Mouse (Mus musculus): ENCODE results near the gene Trim31. TPM values are rescaled to one million over a fixed set of nuclear protein-coding genes. Genes with fewer than 3 reads are reported as not detected.

The Trim31 gene
- total RNA-seq, 2 experiments from 2014 or later: not detected

DNA sequence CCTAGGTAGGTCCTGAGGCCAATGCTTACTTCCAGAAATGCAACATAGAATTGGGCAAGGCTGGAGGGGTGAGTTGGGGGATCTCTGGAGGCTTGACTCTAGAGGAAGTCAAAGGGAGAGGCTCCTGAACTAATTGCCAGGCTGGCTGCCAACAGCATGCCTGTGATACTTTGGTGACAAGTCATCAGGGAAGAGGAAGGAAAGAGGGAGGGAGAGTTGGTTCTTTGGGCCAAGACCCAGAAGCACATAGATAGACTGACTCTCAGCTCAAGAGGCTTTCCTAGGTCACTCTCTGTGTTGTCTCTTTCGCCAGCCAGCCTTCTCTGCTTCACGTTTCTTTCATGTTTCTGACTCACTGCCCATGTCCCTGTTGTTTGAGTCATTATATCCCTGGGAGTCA lies 33.9 kb downstream of the Trim31 start:
- intact Hi-C loops (cut with DNase I): no loop called here
- Histone ChIP-seq H3K4me3 (no peak overlapping the region), H3K27ac (no peak overlapping the region)
- TF ChIP-seq CTCF (IDR thresholded peaks at IDR 0.05): no peak
- DNase-seq: peak; percentile 24

DNA sequence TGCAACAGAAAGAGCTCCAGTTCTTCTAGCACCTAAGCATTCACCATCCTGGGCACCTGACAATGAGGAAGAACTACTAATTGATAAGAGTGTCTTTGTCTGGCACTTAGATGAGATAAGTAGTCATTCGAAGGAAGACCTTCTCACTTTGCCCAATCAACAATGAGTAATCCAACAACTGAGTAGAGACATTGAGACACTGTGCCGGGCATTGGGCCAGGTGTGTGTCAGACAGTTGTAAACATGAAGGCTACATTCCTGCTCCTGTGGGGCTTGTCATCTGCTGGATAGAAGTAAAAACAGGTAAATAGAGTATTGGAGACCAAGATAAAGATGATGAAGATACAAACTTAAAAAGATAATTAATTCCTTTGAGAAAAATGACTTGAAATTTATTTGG lies 40.1 kb downstream of the Trim31 start:
- DNase-seq: no peak
- H3K4me3 ChIP-seq: no peak overlapping the region
- TF ChIP-seq CTCF (IDR thresholded peaks at IDR 0.05): no peak
- H3K27ac ChIP-seq: no peak overlapping the region
- intact Hi-C loops (cut with DNase I): no loop called here

DNA sequence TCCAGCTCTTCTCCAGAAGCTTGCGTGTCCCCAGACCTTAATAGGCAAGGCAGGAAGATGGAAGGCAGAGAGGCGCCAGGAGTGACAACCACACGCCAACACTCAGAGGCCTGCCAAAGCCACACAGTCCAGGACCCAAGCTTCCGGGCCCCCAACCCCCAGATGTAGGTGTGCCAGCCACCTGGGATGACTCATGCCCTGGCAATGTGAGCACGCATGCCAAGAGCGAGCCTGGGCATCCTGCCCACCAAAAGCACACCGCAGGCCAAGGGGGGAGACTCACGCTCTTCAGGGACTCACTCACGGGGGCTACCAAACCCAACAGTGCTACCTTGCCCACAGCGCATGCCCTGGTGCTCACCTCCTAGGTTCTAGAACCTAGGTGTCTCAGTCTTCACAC lies 44.5 kb downstream of the Trim31 start:
- H3K27ac ChIP-seq: peak overlapping the region; percentile 63; the same call in 1 of the 2 replicates
- peak; percentile 43 for DNase-seq
- intact Hi-C loops (cut with DNase I): no loop called here
- H3K4me3 ChIP-seq: peak overlapping the region; percentile 70
- TF ChIP-seq CTCF (IDR thresholded peaks at IDR 0.05): no peak

DNA sequence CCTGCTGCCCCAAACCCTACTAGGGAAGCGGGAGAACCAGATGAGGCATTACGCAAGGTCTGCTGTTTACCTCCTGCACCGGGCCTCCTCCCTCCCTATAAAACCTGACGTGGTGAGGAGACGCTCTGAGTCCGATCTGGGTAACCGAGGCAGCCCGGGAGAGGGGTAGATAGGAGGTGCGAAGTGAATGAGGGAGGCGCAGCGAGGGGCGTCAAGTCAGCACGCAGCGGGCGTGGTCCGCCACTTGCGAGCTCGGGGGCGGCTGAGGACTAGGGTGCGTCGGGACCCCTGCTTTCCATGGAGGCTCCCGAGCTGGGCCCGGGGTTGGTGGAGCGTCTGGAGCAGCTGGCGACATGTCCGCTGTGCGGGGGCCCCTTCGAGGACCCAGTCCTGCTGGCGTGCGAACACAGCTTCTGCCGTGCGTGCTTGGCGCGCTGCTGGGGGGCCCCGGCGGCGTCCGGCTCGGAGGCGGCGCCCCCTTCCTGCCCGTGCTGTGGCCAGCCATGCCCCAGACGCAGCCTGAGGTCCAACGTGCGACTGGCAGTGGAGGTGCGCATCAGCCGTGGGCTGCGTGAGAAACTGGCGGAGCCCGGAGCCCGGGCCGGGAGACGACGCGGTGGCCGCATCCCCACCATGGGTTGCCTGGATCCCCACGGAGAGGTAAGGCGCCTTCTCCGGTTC lies 45.0 kb downstream of the Trim31 start, which contains the start of gene Rnf39:
Gene Rnf39 (plus strand): TSS at position 128 of the 681 bp plus-strand sequence.
- Histone ChIP-seq H3K4me3 (peak within 1 kb of the TSS; percentile 70), H3K27ac (peak within 1 kb of the TSS; percentile 63)
- DNase-seq: peak; percentile 25
- intact Hi-C loops (cut with DNase I): no loop called here
- no peak for TF ChIP-seq CTCF (IDR thresholded peaks at IDR 0.05)

DNA sequence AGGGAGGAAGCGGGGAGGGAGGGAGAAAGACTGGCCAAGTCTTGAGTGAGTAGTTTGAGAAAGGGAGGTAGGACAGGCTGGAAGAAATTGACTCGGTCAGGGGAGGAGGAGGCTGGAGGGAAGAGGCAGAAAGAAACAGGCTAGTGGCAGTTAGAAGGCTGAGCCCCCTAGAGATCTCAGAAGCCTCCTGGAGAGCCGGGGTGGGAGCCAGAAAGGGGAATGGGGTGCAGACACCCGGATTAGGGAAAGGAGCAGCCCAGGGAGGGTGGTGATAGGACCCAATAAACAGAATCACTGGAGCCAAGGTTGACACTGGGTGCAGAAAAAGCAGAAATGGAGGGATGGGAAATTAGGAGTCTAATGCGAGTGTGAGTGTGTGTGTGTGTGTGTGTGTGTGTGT lies 45.8 kb downstream of the Trim31 start:
- TF ChIP-seq CTCF (IDR thresholded peaks at IDR 0.05): no peak
- DNase-seq: no peak
- peak overlapping the region; percentile 70 for H3K4me3 ChIP-seq
- intact Hi-C loops (cut with DNase I): no loop called here
- peak overlapping the region; percentile 63 for H3K27ac ChIP-seq

DNA sequence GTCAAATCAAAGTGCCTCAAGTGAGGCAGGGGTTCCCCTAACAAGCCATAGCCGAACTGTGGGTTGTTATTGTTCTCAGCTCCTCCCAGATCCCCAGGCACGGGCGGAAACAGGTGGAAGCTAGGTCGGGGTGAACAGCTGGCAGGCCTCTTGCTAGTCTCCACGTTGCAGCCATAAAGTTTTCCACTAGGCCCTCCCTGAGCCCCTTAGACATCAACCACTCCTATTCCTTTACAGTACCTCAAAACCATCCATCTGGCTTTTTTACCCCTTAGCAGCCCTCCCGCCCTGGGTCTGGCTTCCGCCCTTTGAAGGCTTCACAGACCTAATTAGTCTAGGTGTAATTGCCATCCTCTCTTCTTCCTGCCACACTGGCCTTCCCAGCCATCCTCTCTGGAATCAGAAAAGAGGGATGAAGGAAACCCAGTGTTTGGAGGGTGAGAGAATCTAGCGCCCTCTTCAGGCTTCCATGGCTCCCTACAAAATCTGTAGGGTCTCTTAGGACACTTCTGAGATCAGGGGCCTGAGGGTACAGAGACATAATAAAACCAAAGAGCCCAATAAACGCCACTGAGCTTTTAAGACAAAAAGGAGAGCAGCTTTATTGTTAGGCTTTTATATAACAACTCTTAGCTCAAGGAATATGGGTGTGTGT lies 46.3 kb downstream of the Trim31 start:
- no peak for DNase-seq
- intact Hi-C loops (cut with DNase I): no loop called here
- peak; percentile 16; the same call in 1 of the 2 replicates for TF ChIP-seq CTCF (IDR thresholded peaks at IDR 0.05)
- Histone ChIP-seq H3K4me3 (no peak overlapping the region), H3K27ac (no peak overlapping the region)

DNA sequence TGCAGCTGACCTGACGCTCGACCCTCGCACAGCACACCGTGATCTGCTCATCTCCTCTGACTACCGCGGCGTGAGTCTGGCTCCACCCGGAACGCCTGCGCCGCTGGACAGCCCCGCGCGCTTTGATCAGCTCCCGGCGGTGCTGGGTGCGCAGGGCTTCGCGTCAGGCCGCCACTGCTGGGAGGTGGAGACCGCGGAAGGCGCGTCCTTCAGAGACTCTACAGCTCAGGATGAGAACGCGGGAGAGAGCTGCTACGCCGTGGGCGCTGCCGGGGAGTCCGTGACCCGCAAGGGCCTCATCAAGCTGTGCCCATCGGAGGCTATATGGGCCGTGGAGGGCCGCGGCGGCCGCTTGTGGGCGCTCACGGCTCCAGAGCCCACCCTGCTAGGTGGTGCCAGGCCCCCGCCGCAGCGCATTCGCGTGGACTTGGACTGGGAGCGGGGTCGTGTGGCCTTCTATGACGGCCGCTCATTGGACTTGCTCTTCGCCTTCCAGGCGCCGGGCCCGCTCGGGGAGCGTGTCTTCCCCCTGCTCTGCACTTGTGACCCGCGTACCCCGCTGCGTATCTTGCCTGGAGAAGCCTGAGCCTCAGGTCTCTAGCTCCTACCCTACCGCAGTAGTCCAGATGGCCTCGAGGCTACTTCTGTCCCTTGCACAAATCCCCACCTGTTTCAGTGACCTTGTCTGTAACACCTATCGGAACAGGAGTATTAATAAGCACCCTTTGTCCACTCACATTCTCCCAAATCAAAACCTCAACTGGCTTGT lies 49.3 kb downstream of the Trim31 start:
- Histone ChIP-seq H3K4me3 (peak overlapping the region; percentile 86), H3K27ac (peak overlapping the region; percentile 79)
- DNase-seq: peak; percentile 63
- peak; percentile 50 for TF ChIP-seq CTCF (IDR thresholded peaks at IDR 0.05)
- intact Hi-C loops (cut with DNase I): loop anchor here (1.0 kb wide), 1 partner anchor 50 kb away; no protein-coding TSS in a partner anchor

DNA sequence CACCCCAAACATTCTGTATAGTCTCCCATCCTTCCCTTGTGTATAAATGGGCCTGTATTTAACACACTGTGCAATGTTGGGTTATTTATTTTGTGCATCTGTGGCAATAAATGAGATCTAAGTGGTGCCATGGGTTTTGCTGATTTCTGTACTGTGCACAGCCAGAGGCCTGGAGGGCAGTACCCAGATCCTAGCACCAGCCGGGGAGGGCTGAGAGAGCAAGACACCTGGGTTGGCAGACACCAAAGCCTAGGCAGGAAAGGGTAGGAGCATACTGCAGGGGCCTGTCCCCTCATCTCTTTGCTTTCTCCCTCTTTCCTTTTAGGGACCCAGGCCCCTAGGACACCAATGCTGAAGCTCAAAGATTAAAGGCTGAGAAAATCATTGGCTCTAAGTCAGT lies 50.4 kb downstream of the Trim31 start:
- TF ChIP-seq CTCF (IDR thresholded peaks at IDR 0.05): no peak
- no peak for DNase-seq
- intact Hi-C loops (cut with DNase I): no loop called here
- no peak overlapping the region for H3K4me3 ChIP-seq
- no peak overlapping the region for H3K27ac ChIP-seq

DNA sequence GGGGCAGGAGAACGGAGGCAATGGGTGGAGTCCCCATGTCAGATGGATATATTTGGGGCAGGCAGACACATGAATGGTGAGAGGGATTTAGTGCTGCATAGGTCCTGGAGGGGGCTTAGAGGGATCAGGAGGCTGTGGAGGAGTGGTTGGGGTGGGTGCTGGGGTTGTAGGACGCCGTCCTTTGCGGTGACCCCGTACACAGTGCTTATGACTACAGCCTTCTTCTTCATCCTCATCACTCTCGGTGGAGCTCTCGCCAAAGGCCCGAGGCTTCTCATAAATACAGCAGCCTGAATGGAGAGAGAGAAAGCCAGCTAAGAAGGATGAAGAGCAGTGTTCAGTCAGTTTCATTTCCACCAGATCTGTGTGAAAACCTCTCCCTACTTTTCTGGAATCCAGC lies 51.3 kb downstream of the Trim31 start:
- intact Hi-C loops (cut with DNase I): no loop called here

DNA sequence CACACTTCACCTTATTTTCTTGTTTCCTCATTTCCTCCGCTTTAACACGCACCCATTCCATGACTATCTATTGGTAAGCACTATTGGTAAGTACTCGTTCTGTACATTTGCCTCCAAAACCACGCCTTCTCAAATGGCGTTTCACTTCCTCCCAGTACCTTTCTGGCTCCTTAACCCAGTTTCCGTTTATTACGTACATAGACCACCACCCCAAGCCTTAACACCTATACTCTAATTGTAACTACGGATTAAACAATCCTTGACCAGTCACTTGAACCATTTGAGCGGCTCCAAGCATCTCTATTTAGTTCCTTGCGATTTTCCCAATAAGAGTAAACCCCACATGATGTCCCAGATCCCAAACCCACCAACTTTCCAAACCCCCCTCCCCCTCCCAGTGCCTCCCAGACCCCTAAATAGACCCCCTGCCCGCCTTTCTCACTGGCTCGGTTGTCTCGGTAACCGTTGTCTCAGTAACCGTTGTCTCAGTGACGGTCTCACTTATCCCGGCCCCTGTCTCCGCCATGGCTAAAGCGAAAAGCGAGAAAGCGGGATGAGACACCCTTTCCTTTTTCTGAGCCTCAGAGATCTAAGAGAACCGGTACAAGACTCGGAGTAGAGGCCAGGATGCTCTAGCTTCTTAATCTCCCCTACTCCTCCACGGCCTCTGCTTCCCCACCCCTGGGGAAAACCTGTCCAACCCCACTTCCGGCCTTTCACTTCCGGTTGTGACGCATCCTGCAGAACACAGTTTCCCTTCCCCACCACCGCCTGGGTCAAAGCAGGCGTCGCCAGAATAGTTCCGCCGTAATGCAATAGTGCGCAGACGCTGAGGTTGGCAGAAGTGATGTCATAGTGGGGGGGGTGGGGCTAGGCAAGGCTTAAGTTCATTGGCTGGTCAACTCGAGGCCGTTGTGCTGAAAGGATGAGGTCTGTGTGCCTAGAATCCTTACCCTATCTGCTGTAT lies 53.3 kb downstream of the Trim31 start, which contains the start of gene Ppp1r11:
Gene Ppp1r11 (minus strand): TSS at position 761 of the 967 bp plus-strand sequence.
- intact Hi-C loops (cut with DNase I): loop anchor here (5.0 to 10.0 kb wide), 2 partner anchors 114 to 676 kb away; partner anchors contain the start of genes Trim26 and Trim39
- Histone ChIP-seq H3K4me3 (peak within 1 kb of the TSS; percentile 78), H3K27ac (peak within 1 kb of the TSS; percentile 93)
- TF ChIP-seq CTCF (IDR thresholded peaks at IDR 0.05): no peak
- DNase-seq: peak; percentile 96

More for the DNA sequence above, 51.3 kb downstream of the Trim31 start:
- no peak for TF ChIP-seq CTCF (IDR thresholded peaks at IDR 0.05)
- H3K4me3 ChIP-seq: no peak overlapping the region
- H3K27ac ChIP-seq: no peak overlapping the region
- DNase-seq: no peak

DNA sequence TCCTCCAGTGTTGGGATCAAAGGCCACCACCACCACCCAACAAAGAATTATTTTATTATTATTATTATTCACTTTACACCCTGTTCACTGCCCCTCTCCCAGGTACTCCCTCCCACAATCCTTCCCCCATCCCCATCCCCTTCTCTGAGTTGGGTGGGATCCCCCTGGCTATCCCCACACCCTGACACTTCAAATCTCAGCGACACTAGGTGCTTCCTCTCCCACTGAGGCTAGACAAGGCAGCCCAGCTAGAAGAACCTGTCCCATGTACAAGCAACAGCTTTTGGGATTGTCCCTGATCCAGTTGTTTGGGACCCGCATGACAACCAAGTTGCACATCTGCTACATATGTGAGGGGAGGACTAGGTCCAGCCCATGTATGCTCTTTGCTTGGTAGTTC lies 54.7 kb downstream of the Trim31 start:
- intact Hi-C loops (cut with DNase I): loop anchor here (5.0 to 10.0 kb wide), 2 partner anchors 115 to 678 kb away; partner anchors contain the start of genes Trim26 and Trim39

More for the DNA sequence above, 54.7 kb downstream of the Trim31 start:
- DNase-seq: no peak
- H3K4me3 ChIP-seq: no peak overlapping the region
- H3K27ac ChIP-seq: no peak overlapping the region
- TF ChIP-seq CTCF (IDR thresholded peaks at IDR 0.05): no peak
